Mouse (Mus musculus) heart, adult 2 months (tissue): ENCODE data around the gene Agtrap.

Experiments
- CTCF ChIP-seq: fragments of 200-600 bp; IDR thresholded peaks from 2 replicates; pipeline ENCODE4 v1.8.1; 2022; ENCODE audit warnings: antibody characterized with exemption, mild to moderate bottlenecking, moderate library complexity
- EP300 ChIP-seq: fragments of 200-500 bp; IDR thresholded peaks from 2 replicates; pipeline ENCODE4 v1.6.1; 2011; ENCODE audit warnings: low read depth, low read length, control low read depth; ENCODE audit not compliant: insufficient read depth

- TF ChIP-seq EP300 (no peak), CTCF (no peak)
Measured at GRCm38 (mm10) chr4:148071508-148071907, 16.3 kb downstream of the Agtrap start.
